Mouse (Mus musculus): ENCODE data around the gene Olfr922.

Olfr922 gene

DNA sequence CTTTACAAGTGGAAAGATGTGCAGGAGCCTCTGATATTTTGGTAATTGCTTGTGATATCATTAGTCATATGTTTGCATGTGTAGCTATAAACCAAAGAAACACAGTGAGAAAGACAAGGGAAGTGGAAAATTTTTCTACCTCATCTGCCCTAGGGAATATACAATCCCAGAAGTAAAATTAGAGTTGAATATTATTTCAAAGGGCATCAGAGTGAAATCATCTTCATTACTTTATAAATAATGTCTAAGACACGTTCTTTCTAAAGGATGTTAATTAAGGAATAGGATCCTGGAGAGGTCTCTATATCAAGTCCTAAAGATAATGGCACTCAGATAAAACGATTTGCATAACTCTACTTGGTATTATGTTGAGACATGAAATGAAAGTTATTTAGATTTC lies at the start of gene Olfr922:
Gene Olfr922 (plus strand): TSS at position 301 of the 400 bp plus-strand sequence.
- no peak for DNase-seq

DNA sequence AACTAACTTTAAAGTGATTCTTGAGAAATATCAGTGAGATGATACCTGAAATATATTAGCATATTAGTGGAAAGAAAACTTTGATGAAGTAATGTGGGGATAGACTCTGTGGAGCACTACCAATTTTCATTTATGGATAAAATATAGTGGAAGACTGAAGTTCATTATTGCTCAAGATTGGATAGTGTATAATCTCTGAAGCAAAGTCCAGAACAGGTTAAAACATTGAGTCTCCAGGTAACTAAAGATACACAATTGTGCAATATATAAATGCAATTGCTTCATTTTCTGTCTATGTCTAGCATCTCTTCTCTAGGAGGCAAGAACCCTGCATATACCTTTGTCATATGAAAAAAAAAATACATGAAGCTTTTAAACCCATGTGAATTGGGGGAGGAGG lies 41.6 kb upstream of the Olfr922 start, which contains the start of gene Olfr921:
Gene Olfr921 (plus strand): TSS at position 301 of the 400 bp plus-strand sequence.
- no peak for DNase-seq

DNA sequence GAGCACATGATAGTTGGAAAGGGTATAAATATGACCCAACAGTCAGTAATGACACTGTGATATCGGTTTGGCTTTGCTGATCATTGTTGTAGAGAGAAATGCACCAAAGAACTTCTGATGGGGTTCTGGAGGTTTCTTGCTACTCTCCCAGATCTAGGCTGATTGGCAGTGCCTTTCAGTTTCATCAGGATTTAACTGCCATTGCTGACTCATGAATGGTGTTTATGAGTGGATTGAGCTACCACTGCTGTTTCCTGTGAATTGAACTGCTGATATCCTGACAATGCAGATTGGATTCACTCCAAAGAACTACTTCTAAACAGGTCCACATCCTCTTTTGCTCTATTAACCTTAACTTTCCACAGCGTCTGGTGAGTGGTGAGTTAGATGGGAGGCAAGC lies 21.7 kb upstream of the Olfr922 start:
- DNase-seq = no peak

DNA sequence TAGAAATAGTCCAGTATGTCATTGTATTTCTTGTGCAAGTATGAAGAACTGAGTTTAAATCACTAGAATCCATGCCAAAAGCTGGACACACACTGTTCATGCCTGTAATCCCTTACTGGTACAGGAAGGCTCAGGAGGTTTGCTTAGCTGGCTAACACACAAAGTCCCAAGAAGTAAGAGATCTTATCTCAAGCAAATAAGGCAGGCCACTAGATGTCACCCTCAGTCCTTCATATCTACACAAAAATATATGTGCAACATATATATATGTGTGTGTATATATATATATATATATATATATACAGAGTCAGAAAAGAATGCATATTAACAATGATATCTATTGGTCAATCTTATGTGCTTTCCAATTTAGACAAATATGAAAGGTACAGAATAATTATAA lies 8.7 kb upstream of the Olfr922 start:
- DNase-seq = no peak

DNA sequence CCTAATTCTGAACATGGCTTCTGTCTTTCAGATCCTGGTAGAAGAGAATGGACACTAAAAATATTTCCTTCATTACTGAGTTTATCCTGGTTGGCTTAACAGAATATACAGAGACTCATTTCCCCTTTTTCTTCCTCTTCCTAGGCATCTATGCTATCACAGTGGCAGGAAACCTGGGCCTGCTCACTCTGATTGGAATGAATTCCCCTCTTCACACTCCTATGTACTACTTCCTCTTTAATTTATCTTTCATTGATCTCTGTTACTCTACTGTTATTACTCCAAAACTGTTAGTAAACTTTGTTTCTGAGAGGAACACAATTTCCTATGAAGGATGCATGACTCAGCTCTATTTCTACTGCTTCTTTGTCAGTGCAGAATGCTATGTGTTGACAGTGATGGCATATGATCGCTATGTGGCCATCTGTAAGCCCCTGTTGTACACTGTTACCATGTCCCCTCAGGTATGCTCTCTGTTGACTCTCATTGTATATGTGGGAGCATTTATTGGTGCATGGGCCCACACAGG lies 1.1 kb downstream of the Olfr922 start:
- peak; percentile 56 for DNase-seq

DNA sequence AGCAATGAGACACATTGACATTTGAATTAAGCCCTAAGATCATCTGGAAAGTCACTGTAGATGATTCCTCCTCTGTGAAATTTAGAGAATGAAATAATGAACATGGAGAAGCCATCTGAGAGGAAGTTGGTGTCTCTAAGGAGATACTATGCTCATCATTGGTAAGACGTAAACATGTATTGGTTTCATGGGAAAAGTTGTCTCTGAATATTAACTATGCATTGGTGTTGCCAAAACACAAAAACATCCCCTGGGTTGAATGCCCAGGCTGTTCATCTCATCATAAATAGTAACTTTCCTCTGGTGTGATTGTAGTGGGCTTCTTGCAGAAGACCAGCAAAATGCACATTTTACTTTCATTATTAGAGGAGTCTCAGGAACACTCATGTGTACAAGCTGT lies 11.8 kb downstream of the Olfr922 start, which contains the start of gene Olfr923:
Gene Olfr923 (plus strand): TSS at position 301 of the 400 bp plus-strand sequence.
- DNase-seq = no peak

DNA sequence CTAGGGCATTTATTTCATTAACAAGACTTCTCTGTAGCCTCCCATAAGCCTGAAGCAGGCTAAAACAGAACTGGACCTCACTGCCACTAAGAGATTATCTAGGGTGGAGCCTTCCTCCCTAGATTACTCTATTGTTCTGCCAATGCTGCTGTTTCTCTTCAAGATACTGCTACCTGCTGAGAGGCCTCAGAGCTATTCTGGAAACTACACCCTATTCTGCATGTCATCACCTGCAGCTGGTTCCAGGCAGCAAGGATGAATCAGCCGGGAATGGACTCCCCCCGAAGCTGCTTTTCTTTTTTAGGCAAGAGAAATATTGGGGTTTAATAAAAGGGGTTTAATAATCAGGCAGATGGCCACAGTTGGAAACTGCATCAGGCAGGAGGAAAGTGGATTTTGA lies 18.6 kb downstream of the Olfr922 start:
- DNase-seq = no peak

DNA sequence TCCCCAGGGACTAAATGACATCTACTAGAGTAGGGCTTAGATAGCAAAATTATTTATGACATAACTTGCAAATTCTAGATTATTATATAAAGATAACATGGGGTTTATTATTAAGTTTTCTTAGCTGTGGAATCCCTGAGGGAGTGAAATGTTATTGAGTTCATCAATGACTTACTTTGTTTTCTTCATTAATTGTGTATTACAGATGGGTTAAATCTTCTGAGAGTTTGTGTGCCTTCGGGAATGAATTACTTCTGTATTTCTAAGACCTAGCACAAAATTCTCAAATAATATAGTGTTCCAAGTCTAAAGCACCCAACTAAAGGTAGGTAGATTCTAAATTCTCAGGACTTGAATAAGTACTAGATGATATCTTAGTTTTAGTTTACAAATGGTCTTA lies 29.7 kb downstream of the Olfr922 start, which contains the start of gene Olfr924:
Gene Olfr924 (plus strand): TSS at position 301 of the 400 bp plus-strand sequence.
- DNase-seq = no peak

DNA sequence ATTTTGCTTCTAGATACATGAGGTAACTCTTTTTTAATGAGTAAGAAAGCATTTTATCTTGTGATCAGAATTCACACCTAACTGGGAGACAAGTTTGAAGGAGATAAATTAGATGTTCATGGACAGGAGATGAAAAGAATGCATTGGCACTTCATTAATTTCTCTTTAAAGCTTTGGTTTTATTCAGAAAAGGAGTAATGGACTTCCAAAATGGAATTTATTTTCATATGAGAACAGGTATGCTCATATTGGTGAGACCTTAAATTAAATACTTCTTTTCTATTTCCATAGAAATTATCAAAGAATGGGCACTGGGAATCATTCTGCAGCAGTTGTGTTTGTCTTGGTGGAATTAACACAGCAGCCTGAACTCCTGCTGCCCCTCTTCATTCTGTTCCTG lies 40.3 kb downstream of the Olfr922 start, which contains the start of gene Olfr26:
Gene Olfr26 (plus strand): TSS at position 301 of the 400 bp plus-strand sequence.
- no peak for DNase-seq

Data from heart, adult 11 months (tissue).